Mouse (Mus musculus) C2C12 (cell line): ENCODE results near the gene Gm9821. TPM values are rescaled to one million over a fixed set of nuclear protein-coding genes. Genes with fewer than 3 reads are reported as not detected.

ENCODE experiments used
- H3K27me3 ChIP-seq: one replicate; pipeline ENCODE4 v1.6.1; 2011; ENCODE audit not compliant: control insufficient read depth, insufficient read depth, insufficient read length
- H3K36me3 ChIP-seq: one replicate; pipeline ENCODE4 v1.6.1; 2011; ENCODE audit not compliant: control insufficient read depth, insufficient read depth
- H3K4me3 ChIP-seq: one replicate; pipeline ENCODE4 v1.5.1; 2011; ENCODE audit warnings: mild to moderate bottlenecking, control low read depth; ENCODE audit not compliant: poor library complexity, insufficient read depth, severe bottlenecking
- H3K79me2 ChIP-seq: one replicate; pipeline ENCODE4 v1.6.1; 2011; ENCODE audit not compliant: control insufficient read depth, insufficient read depth
- H3K79me3 ChIP-seq: one replicate; pipeline ENCODE4 v1.6.1; 2011; ENCODE audit warnings: low read depth, control low read depth
- H3ac ChIP-seq: one replicate; pipeline ENCODE3; 2011; ENCODE audit warnings: low read depth; ENCODE audit not compliant: control insufficient read depth, insufficient read length
- CEBPB ChIP-seq: IDR thresholded peaks from one replicate; pipeline ENCODE4 v1.6.1; 2011; ENCODE audit warnings: low read depth, mild to moderate bottlenecking, control low read depth, moderate library complexity
- CTCF ChIP-seq: IDR thresholded peaks from one replicate; pipeline ENCODE4 v1.5.1; 2011; ENCODE audit not compliant: control insufficient read depth, insufficient read depth, insufficient read length
- FOSL1 ChIP-seq: IDR thresholded peaks from one replicate; pipeline ENCODE4 v1.8.0; 2011; ENCODE audit warnings: mild to moderate bottlenecking, low read length; ENCODE audit not compliant: poor library complexity, insufficient read depth, severe bottlenecking
- MAX ChIP-seq: IDR thresholded peaks from one replicate; pipeline ENCODE4 v1.6.1; 2011; ENCODE audit warnings: mild to moderate bottlenecking, control low read depth
- MYOD1 ChIP-seq: IDR thresholded peaks from one replicate; pipeline ENCODE4 v1.6.1; 2011; ENCODE audit warnings: low read depth; ENCODE audit not compliant: control insufficient read depth, insufficient read length
- MYOG ChIP-seq: IDR thresholded peaks from one replicate; pipeline ENCODE4 v1.6.1; 2011; ENCODE audit not compliant: control insufficient read depth, insufficient read length; ENCODE audit errors: extremely low read depth
- USF1 ChIP-seq: IDR thresholded peaks from one replicate; pipeline ENCODE4 v1.6.1; 2011; ENCODE audit warnings: low read depth, mild to moderate bottlenecking, control low read depth, moderate library complexity
- polyA plus RNA-seq: library from polyadenylated mRNA; unstranded; fragments of >200 nt; fragmentation: generic; extraction: Trizol; gene quantifications from one replicate; pipeline ENCODE4 v1.2.1, GENCODE M21; 2012; ENCODE audit warnings: missing spikeins

The Gm9821 gene
- polyA plus RNA-seq, 1 experiment = 0.43 TPM

DNA sequence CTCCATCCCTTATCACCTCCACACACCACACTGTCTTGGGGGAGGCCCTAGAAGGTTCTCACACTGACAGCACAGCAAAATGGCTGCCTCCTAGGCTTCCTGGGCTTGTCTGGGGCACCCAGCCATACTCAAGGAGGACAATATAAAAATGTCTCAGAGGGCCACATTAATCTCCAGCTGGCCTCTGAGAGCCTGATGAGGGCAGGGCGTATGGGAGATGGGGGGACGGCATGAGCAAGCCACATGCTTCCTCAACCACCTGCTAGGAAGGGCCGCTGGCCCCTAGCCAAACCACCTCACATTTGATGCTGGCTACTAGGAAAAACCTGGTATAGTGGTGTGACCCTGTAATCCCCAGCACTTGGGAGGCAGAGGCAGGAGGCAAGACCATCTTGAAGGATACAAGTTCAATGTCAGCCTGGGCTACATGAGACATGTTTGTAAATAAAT, 3.3 kb downstream of the Gm9821 start:
- no peaks in the 10 kb centered on the region for H3K27me3 ChIP-seq
- no peaks in the 10 kb centered on the region for H3K36me3 ChIP-seq
- peaks cover 19% of the 10 kb centered on the region for H3K79me3 ChIP-seq
- H3K4me3 ChIP-seq = no peak overlapping the region
- H3K79me2 ChIP-seq = peaks cover 76% of the 10 kb centered on the region
- TF ChIP-seq MYOG = no peak
- no peak for TF ChIP-seq CEBPB
- no peak for TF ChIP-seq MAX
- no peak for TF ChIP-seq FOSL1
- TF ChIP-seq USF1 = no peak
- H3ac ChIP-seq = no peak overlapping the region

- Histone ChIP-seq H3ac (no peak overlapping the region), H3K4me3 (no peak overlapping the region), H3K36me3 (no peaks in the 10 kb centered on the region), H3K79me2 (peaks cover 80% of the 10 kb centered on the region), H3K79me3 (peaks cover 19% of the 10 kb centered on the region), H3K27me3 (no peaks in the 10 kb centered on the region)
- TF ChIP-seq MAX = no peak
Measured at GRCm38 (mm10) chr2:91949411-91950274, 4.1 kb downstream of the Gm9821 start.

DNA sequence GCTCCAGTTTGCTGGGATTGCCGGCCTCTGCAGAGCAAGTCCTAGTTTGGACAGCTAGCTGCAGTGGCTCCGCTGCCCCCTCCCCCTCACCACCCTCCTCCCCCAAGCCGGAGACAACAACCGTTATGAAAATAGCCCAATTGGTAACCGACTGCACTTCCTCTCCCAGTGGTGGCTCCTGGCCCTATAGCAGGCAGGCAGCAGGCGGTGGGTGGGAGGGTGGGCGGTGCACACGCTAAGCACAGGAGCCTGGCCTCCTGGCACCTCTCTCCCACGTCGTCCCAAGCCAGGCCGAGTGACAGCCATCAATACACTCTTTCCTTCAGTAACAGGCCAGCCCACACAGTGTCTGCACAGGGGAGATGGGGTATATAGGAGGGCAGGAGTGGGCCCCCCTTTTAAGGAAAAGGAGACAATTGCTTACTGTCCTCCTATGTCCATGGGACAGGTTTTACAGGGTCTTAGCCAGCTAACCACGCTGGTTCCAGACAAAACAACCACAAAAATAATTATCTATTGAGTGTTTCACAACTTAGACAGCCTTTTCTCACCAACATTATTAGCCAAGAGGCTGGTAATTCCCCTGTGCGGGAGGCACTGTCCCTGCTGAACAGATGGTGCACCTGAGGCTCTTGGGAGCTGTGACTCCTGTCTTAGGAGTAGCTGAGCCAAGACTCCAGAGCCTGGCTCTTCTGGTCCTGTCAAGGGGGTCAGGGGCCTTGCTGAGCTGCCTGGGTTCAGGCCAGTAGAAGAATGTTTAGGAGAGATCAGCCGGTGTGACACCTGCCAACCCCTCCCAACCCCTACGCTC, 5.0 kb downstream of the Gm9821 start:
- Histone ChIP-seq H3ac (no peak overlapping the region), H3K27me3 (no peaks in the 10 kb centered on the region), H3K79me2 (peaks cover 84% of the 10 kb centered on the region), H3K36me3 (no peaks in the 10 kb centered on the region), H3K4me3 (no peak overlapping the region), H3K79me3 (peaks cover 21% of the 10 kb centered on the region)
- TF ChIP-seq MYOG (no peak), USF1 (no peak), CTCF (no peak), MAX (no peak), FOSL1 (no peak), MYOD1 (no peak), CEBPB (no peak)

DNA sequence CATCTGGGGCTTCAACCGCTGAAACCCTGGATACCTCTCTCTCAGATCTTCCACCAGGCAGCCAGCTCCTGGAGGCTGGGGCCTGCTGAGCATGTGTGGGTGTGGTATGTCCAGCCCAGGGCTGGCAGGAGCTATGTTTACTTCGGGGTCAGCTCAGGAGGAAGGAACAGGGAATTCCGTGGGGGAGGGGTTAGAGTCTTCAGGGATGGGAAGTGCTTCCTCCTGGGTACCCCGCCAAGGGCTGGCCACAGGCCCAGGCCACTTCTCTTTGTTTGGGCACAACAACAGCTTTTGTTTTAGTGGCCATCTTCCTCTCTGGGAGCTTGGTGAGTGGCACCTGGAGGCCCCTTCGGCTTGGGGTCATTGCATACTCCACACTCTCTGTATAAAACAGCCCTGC, 8.3 kb downstream of the Gm9821 start:
- TF ChIP-seq MAX (no peak), USF1 (no peak), FOSL1 (no peak), MYOG (no peak), CEBPB (no peak), MYOD1 (no peak), CTCF (no peak)

GRCm38 (mm10) chr2:91955121-91955591, 9.7 kb downstream of the Gm9821 start:
- no peak for TF ChIP-seq FOSL1
- no peak for TF ChIP-seq USF1
- TF ChIP-seq MYOG = no peak
- TF ChIP-seq MYOD1 = no peak
- no peak for TF ChIP-seq CTCF
- no peak for TF ChIP-seq MAX
- TF ChIP-seq CEBPB = no peak
- Histone ChIP-seq H3ac (no peak overlapping the region), H3K79me3 (peaks cover 18% of the 10 kb centered on the region), H3K36me3 (peaks cover 1% of the 10 kb centered on the region), H3K4me3 (no peak overlapping the region), H3K27me3 (no peaks in the 10 kb centered on the region), H3K79me2 (peaks cover 88% of the 10 kb centered on the region)

More for the DNA sequence above, 8.3 kb downstream of the Gm9821 start:
- Histone ChIP-seq H3K4me3 (no peak overlapping the region), H3K79me2 (peaks cover 88% of the 10 kb centered on the region), H3ac (no peak overlapping the region), H3K36me3 (no peaks in the 10 kb centered on the region), H3K79me3 (peaks cover 26% of the 10 kb centered on the region), H3K27me3 (no peaks in the 10 kb centered on the region)
